Mouse (Mus musculus) forebrain, embryonic 16.5 days (tissue): Measurements from ENCODE around the gene Dram1. TPM values are rescaled to one million over a fixed set of nuclear protein-coding genes. Genes with fewer than 3 reads are reported as not detected.

Source experiments
- ATAC-seq: fragments of 200-750 bp; cut with Nextera tagmentation; 2 replicates; pipeline ENCODE4 v1.8.0; 2017; ENCODE audit warnings: mild to moderate bottlenecking, moderate library complexity
- H3K27ac ChIP-seq: fragments of 300-500 bp; sonication (generic); 2 replicates; pipeline ENCODE4 v1.5.1; 2014; ENCODE audit warnings: low read length, control low read depth
- H3K27me3 ChIP-seq: fragments of 300-500 bp; sonication (generic); replicated peaks from 2 replicates; pipeline ENCODE4 v1.6.1; 2014; ENCODE audit warnings: low read length; ENCODE audit not compliant: control insufficient read depth, insufficient read depth
- H3K36me3 ChIP-seq: fragments of 300-500 bp; sonication (generic); 2 replicates; pipeline ENCODE4 v1.6.1; 2014; ENCODE audit not compliant: control insufficient read depth, insufficient read depth
- H3K4me1 ChIP-seq: fragments of 300-500 bp; sonication (generic); replicated peaks from 2 replicates; pipeline ENCODE4 v1.6.1; 2014; ENCODE audit warnings: low read length; ENCODE audit not compliant: control insufficient read depth, insufficient read depth
- H3K4me2 ChIP-seq: fragments of 300-500 bp; sonication (generic); 2 replicates; pipeline ENCODE4 v1.6.1; 2014; ENCODE audit warnings: mild to moderate bottlenecking, low read length, control low read depth
- H3K4me3 ChIP-seq: fragments of 300-500 bp; sonication (generic); replicated peaks from 2 replicates; pipeline ENCODE4 v1.5.1; 2014; ENCODE audit warnings: mild to moderate bottlenecking, low read length, control low read depth
- H3K9ac ChIP-seq: fragments of 300-500 bp; sonication (generic); replicated peaks from 2 replicates; pipeline ENCODE4 v1.6.1; 2014; ENCODE audit warnings: low read depth, low read length, control low read depth
- H3K9me3 ChIP-seq: fragments of 300-500 bp; sonication (generic); 2 replicates; pipeline ENCODE4 v1.6.1; 2016; ENCODE audit warnings: low read length; ENCODE audit not compliant: control insufficient read depth
- WGBS: fragments of 180-500 bp; shearing (Covaris S2); extraction: QIAGEN DNeasy Blood & Tissue Kit; methylation state at CpG from one replicate; pipeline ENCODE4 v1.1.7; 2014; 5-methylcytosine and 5-hydroxymethylcytosine counted together
- polyA plus RNA-seq: library from polyadenylated mRNA; unstranded; fragments of >200 nt; fragmentation: Nextera tagmentation; extraction: Ambion mirVana; gene quantifications from 2 replicates; pipeline ENCODE4 v1.2.1, GENCODE M21; 2015

Dram1 gene
- polyA plus RNA-seq: 0.70 and 0.72 TPM in 2 replicates

- H3K9ac ChIP-seq: peak within 1 kb of the TSS; percentile 91
- WGBS: under 1% methylated on average over 86 of the region's 87 CpGs
- peak within 1 kb of the TSS; percentile 76 for H3K4me3 ChIP-seq
- H3K9me3 ChIP-seq: no peaks in the 10 kb centered on the region
- H3K4me1 ChIP-seq: peaks cover 24% of the 10 kb centered on the region
- peak within 1 kb of the TSS; percentile 78 for H3K4me2 ChIP-seq
- H3K27ac ChIP-seq: peak within 1 kb of the TSS; percentile 84
- no peaks in the 10 kb centered on the region for H3K36me3 ChIP-seq
- peak; percentile 90 for ATAC-seq
- H3K27me3 ChIP-seq: 0 out of 2 replicates have a peak, but pooled peaks cover 2% of the 10 kb centered on the region
Observed at GRCm38 (mm10) chr10:88379013-88379885, at the start of gene Dram1, which contains the start of gene Gnptab. Gene Dram1 (minus strand): TSS chr10:88379080. Gene Gnptab (plus strand): TSS chr10:88379132.

GRCm38 (mm10) chr10:88427998-88428397 lies 49.1 kb upstream of the Dram1 start:
- Histone ChIP-seq H3K4me3 (no peak overlapping the region), H3K27ac (no peak overlapping the region), H3K36me3 (peaks cover 6% of the 10 kb centered on the region), H3K4me2 (no peak overlapping the region), H3K4me1 (no peaks in the 10 kb centered on the region), H3K9me3 (no peaks in the 10 kb centered on the region), H3K27me3 (no peaks in the 10 kb centered on the region), H3K9ac (no peak overlapping the region)
- ATAC-seq: no peak
- 91% methylated on average over 6 of the region's 6 CpGs for WGBS

- no peaks in the 10 kb centered on the region for H3K9me3 ChIP-seq
- H3K9ac ChIP-seq: no peak overlapping the region
- no peaks in the 10 kb centered on the region for H3K4me1 ChIP-seq
- H3K4me2 ChIP-seq: no peak overlapping the region
- H3K27ac ChIP-seq: no peak overlapping the region
- no peak for ATAC-seq
- 56% methylated on average over 5 of the region's 5 CpGs for WGBS
- H3K4me3 ChIP-seq: no peak overlapping the region
- H3K27me3 ChIP-seq: no peaks in the 10 kb centered on the region
- peaks cover 4% of the 10 kb centered on the region for H3K36me3 ChIP-seq
Observed at GRCm38 (mm10) chr10:88426896-88427295, 48.0 kb upstream of the Dram1 start.

- WGBS: 98% methylated on average over 2 of the region's 2 CpGs
- peak; percentile 93 for ATAC-seq
- H3K4me2 ChIP-seq: no peak overlapping the region
- peaks cover 4% of the 10 kb centered on the region for H3K36me3 ChIP-seq
- H3K27ac ChIP-seq: no peak overlapping the region
- H3K9ac ChIP-seq: no peak overlapping the region
- no peaks in the 10 kb centered on the region for H3K27me3 ChIP-seq
- H3K4me3 ChIP-seq: no peak overlapping the region
- no peaks in the 10 kb centered on the region for H3K4me1 ChIP-seq
- no peaks in the 10 kb centered on the region for H3K9me3 ChIP-seq
Observed at GRCm38 (mm10) chr10:88426158-88426816, 47.4 kb upstream of the Dram1 start.

GRCm38 (mm10) chr10:88420655-88421435 lies 42.0 kb upstream of the Dram1 start:
- no peak overlapping the region for H3K27ac ChIP-seq
- H3K9me3 ChIP-seq: no peaks in the 10 kb centered on the region
- ATAC-seq: no peak
- H3K27me3 ChIP-seq: no peaks in the 10 kb centered on the region
- H3K4me3 ChIP-seq: no peak overlapping the region
- H3K4me2 ChIP-seq: no peak overlapping the region
- no peak overlapping the region for H3K9ac ChIP-seq
- no peaks in the 10 kb centered on the region for H3K4me1 ChIP-seq
- H3K36me3 ChIP-seq: 0 out of 2 replicates have a peak, but pooled peaks cover 3% of the 10 kb centered on the region
- 95% methylated on average over 19 of the region's 19 CpGs for WGBS

GRCm38 (mm10) chr10:88420141-88420541 lies 41.3 kb upstream of the Dram1 start:
- ATAC-seq: no peak
- H3K27ac ChIP-seq: no peak overlapping the region
- no peaks in the 10 kb centered on the region for H3K9me3 ChIP-seq
- H3K4me3 ChIP-seq: no peak overlapping the region
- no peaks in the 10 kb centered on the region for H3K4me1 ChIP-seq
- 75% methylated on average over 11 of the region's 11 CpGs for WGBS
- no peak overlapping the region for H3K4me2 ChIP-seq
- no peak overlapping the region for H3K9ac ChIP-seq
- H3K27me3 ChIP-seq: no peaks in the 10 kb centered on the region
- peaks cover 5% of the 10 kb centered on the region; the same call in 1 of the 2 replicates for H3K36me3 ChIP-seq

- ATAC-seq: no peak
- Histone ChIP-seq H3K9ac (no peak overlapping the region), H3K9me3 (no peaks in the 10 kb centered on the region), H3K4me3 (no peak overlapping the region), H3K27ac (no peak overlapping the region), H3K36me3 (peaks cover 7% of the 10 kb centered on the region; the same call in 1 of the 2 replicates), H3K4me2 (no peak overlapping the region), H3K27me3 (no peaks in the 10 kb centered on the region), H3K4me1 (no peaks in the 10 kb centered on the region)
- 93% methylated on average over 5 of the region's 5 CpGs for WGBS
Observed at GRCm38 (mm10) chr10:88417686-88418085, 38.8 kb upstream of the Dram1 start.

- 44% methylated on average over 17 of the region's 17 CpGs for WGBS
- ATAC-seq: peak; percentile 65
- no peaks in the 10 kb centered on the region for H3K9me3 ChIP-seq
Observed at GRCm38 (mm10) chr10:88412290-88412995, 33.6 kb upstream of the Dram1 start.

More at GRCm38 (mm10) chr10:88412290-88412995, 33.6 kb upstream of the Dram1 start:
- Histone ChIP-seq H3K27me3 (no peaks in the 10 kb centered on the region), H3K27ac (no peak overlapping the region), H3K9ac (no peak overlapping the region), H3K4me3 (no peak overlapping the region), H3K4me2 (no peak overlapping the region), H3K36me3 (peaks cover 4% of the 10 kb centered on the region; the same call in 1 of the 2 replicates), H3K4me1 (no peaks in the 10 kb centered on the region)
